Mouse (Mus musculus): ENCODE measurements around the gene Mkks.

The Mkks gene

GRCm38 (mm10) chr2:136835882-136836281 is 55.3 kb downstream of the Mkks start:
- DNase-seq (ENCODE audit: low read depth in 2 of 2, low spot score in 2 of 2), result no peak

GRCm38 (mm10) chr2:136834715-136835075 is 56.5 kb downstream of the Mkks start:
- DNase-seq (ENCODE audit: low read depth in 2 of 2, low spot score in 2 of 2), result no peak

- DNase-seq (ENCODE audit: low read depth in 2 of 2, low spot score in 2 of 2), result no peak
These were observed 57.0 kb downstream of the Mkks start for GRCm38 (mm10) chr2:136833976-136834714.

- no peak for DNase-seq (ENCODE audit: low read depth in 2 of 2, low spot score in 2 of 2)
These were observed 58.3 kb downstream of the Mkks start for GRCm38 (mm10) chr2:136832936-136833335.

- no peak for DNase-seq (ENCODE audit: low read depth in 2 of 2, low spot score in 2 of 2)
These were observed 63.6 kb downstream of the Mkks start for GRCm38 (mm10) chr2:136827612-136828011.
